Mouse (Mus musculus) lung, postnatal 25 days (tissue): ENCODE measurements around the gene Lsm3.

Source experiments
- DNase-seq: peaks from one replicate; pipeline ENCODE4 v3.0.0; 2022; ENCODE audit warnings: low spot score

The Lsm3 gene

DNA sequence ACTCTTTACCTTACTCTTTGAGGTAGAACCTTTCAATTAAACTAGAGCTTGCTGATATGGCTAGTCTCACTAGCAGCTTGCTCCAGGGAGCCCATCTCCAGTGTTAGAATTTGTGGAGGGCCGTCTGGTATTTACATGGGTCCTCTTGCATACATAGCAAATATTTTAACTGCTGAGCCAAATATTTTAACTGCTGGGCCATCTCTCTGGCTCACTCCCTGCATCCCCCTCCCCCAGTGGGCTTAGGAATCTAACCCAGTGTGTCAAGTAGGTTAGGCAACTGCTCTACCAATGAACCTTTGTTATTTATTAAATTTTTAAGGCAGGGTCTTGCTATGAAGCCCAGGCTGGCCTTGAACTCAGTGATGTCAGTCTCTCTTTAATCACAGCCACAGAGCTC, 42.8 kb downstream of the Lsm3 start:
- DNase-seq = no peak

DNA sequence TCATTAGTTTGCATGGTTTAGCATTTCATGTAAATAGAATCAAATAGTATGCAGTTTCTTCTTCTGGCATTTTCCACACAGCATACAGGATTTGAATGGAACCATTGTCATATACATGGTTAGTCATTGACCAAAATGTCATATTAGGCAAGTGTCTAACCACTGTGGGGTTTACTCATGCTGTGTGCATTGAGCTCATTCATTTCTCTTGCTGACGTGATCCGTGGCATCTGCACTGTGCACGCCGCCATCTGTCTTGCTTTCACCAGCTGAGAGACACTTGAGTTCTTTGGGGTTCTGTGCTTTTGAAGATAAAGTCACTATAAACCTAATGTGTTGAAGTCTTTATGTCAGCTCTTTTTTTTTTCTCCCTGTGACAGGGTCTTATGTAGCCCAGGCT, 43.6 kb downstream of the Lsm3 start:
- no peak for DNase-seq

DNA sequence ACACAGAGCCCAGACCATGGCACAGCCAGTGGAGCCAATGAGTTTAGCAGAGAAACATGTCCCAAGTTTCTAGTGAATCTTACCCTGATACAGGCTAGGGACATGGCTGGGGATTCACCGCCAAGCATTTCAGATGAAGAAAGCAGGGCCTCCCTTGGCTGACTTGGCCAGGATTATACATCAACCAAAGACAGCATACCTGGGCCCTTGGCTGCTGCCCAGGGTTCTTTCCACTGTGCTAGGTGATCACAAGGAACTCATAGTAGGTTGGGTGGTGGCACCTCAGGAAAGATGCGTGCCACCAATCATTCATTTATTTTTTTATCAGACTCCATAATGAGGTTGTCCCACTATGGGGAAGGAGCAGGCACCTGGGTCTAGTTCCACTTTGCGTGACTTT, 44.5 kb downstream of the Lsm3 start:
- no peak for DNase-seq

DNA sequence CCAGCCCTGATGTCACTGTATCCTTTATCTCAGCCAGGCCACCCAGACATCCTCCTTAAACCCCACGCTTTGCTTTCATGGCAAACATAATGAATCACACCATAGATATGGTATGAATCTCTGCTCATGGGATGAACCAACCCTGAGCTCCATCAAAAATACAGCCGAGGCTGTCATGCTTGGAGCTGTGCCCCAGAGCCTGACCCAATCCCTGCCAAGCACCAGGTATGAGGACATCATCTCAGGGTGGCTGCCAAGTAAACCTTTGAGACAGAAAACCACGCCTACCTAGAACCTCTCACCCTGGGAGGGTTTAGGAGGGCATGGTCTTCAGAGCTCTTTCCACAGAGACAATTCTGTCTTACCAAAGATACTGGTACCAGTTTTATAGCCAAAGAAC, 47.3 kb downstream of the Lsm3 start:
- DNase-seq = no peak

DNA sequence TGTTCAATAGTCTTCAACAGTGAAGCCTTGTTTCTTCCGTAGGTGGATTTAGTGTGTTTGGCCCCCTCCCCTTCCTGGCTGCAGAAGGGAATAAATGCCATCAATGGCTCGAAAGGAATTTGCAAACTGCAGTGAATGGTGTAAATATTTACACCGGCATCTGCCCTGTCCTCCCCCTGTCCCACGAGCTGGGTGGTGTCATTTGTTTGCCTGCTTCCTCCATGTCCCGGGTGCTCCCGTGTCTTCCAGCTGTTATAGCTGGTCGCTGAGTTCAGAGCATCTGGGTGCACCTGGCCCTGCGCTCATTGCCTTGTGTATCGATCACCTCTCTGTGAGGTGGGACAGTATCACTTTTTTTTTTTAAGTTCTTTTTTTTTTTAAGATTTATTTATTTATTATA, 50.7 kb downstream of the Lsm3 start:
- no peak for DNase-seq
